Mouse (Mus musculus): ENCODE measurements around the gene Tmem140. TPM values are rescaled to one million over a fixed set of nuclear protein-coding genes. Genes with fewer than 3 reads are reported as not detected.

The Tmem140 gene
- total RNA-seq (2022), result 10 to 100 TPM; 14.1 to 33.3 (median 18.4) TPM

GRCm38 (mm10) chr6:34862791-34863403, at the start of gene Tmem140:
Gene Tmem140 (plus strand): TSS chr6:34863146.
- DNase-seq, result no peak

GRCm38 (mm10) chr6:34824406-34824805, 38.5 kb upstream of the Tmem140 start:
- no peak for DNase-seq

- DNase-seq, result no peak
These were observed 30.6 kb upstream of the Tmem140 start for GRCm38 (mm10) chr6:34832352-34832751.

GRCm38 (mm10) chr6:34861546-34862053, 1.3 kb upstream of the Tmem140 start:
- no peak for DNase-seq

GRCm38 (mm10) chr6:34862381-34862780, 565 bp upstream of the Tmem140 start:
- no peak for DNase-seq

- DNase-seq, result no peak
These were observed 1.0 kb downstream of the Tmem140 start for GRCm38 (mm10) chr6:34863786-34864514.

- DNase-seq, result no peak
These were observed 2.3 kb downstream of the Tmem140 start for GRCm38 (mm10) chr6:34865213-34865612.

- DNase-seq, result no peak
These were observed 3.0 kb downstream of the Tmem140 start for GRCm38 (mm10) chr6:34865711-34866593.

- no peak for DNase-seq
These were observed 3.8 kb downstream of the Tmem140 start for GRCm38 (mm10) chr6:34866786-34867185.

GRCm38 (mm10) chr6:34867301-34867994, 4.5 kb downstream of the Tmem140 start:
- DNase-seq, result no peak

- no peak for DNase-seq
These were observed 5.0 kb downstream of the Tmem140 start for GRCm38 (mm10) chr6:34867995-34868350.

GRCm38 (mm10) chr6:34868507-34869217, 5.7 kb downstream of the Tmem140 start:
- DNase-seq, result no peak

GRCm38 (mm10) chr6:34869225-34869915, 6.4 kb downstream of the Tmem140 start:
- no peak for DNase-seq

GRCm38 (mm10) chr6:34870136-34870535, 7.2 kb downstream of the Tmem140 start:
- DNase-seq, result no peak

GRCm38 (mm10) chr6:34870724-34871123, 7.8 kb downstream of the Tmem140 start:
- no peak for DNase-seq

- no peak for DNase-seq
These were observed 9.0 kb downstream of the Tmem140 start for GRCm38 (mm10) chr6:34871929-34872328.

- no peak for DNase-seq
These were observed 9.9 kb downstream of the Tmem140 start for GRCm38 (mm10) chr6:34872871-34873270.

- DNase-seq, result no peak
These were observed 11.4 kb downstream of the Tmem140 start for GRCm38 (mm10) chr6:34874101-34874921.

- no peak for DNase-seq
These were observed 12.4 kb downstream of the Tmem140 start for GRCm38 (mm10) chr6:34875268-34875761.

Data from adrenal gland, adult 8-10 months (tissue).